Mouse (Mus musculus) CD4-positive, CD25-positive, alpha-beta regulatory T cell, adult 4 months (primary cell): ENCODE data around the gene Gnl1. TPM values are rescaled to one million over a fixed set of nuclear protein-coding genes. Genes with fewer than 3 reads are reported as not detected.
A peak's percentile ranks its signal among the peaks of the same experiment; 100 is the strongest.
"Not testable (repeated sequence)": the region's sequence is repeated elsewhere in the genome, so short reads cannot be mapped to it uniquely, and the experiment has no call there.

Source experiments
- ATAC-seq: one replicate; pipeline ENCODE4 v1.8.0; 2017
- polyA plus RNA-seq, 2 experiments: library from polyadenylated mRNA; unstranded; fragments of 100-300 nt; shearing (Covaris generic); gene quantifications; one replicate each; pipeline ENCODE4 v1.2.1; 2017

Gene Gnl1
- 1 to 10 TPM; 8.1 to 9.2 TPM for polyA plus RNA-seq

GRCm38 (mm10) chr17:35979401-35980362, at the start of gene Gnl1, which contains the start of gene Prr3:
Gene Gnl1 (plus strand): TSS chr17:35979851.
Gene Prr3 (minus strand): TSS chr17:35980236.
- peak; percentile 70 for ATAC-seq

DNA sequence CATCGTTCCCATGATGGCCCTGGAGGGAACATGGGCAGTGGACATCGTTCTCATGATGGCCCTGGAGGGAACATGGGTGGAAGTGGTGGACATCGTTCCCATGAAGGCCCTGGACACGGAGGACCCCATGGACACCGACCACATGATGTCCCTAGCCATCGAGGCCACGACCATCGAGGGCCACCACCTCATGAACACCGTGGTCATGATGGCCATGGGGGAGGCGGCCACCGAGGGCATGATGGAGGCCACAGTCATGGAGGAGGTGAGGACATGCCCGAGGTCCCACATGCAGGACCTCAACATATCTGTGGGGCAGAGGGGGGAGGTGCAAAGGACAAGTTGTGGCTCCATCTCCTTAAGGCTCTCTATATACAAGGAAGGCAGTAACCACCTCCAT, 49.0 kb upstream of the Gnl1 start:
- ATAC-seq = no peak

DNA sequence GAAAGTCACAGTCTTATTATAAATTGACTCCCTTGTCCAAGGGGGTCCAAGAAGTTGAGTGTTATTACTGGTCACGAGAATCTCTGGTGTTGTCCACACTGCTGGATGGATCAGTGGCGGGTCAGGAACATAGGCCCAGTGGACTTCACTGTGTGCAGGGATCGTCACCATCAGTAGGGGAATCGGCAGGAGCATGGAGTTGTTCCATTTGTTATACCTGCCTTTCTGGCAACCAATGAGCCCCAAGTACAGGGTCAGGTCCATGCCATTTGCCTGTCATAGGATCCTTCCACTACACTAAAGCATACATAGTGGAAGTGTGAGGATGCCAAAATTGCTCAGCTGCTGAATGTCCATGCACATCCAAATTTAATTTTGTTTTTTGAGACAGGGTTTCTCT, 47.0 kb upstream of the Gnl1 start:
- ATAC-seq = no peak

DNA sequence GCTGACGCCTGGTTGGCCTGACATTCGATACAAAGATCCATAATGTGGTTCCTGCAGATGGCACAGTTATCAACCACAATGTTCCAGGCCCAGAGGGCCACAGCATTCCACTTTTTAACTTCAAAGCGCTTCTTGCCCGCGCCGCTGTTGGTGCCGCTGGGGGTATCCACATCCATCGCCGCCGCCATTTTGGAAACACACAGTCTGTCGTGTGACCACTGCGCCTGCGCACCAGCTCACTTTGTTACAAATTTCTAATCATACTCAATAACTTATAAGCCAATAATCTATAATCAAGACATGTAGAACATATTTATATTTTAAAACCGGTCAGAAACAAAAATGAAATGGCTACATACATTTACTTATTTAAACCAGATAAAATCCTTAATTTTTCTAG, 43.9 kb upstream of the Gnl1 start:
- ATAC-seq = not testable (repeated sequence)

DNA sequence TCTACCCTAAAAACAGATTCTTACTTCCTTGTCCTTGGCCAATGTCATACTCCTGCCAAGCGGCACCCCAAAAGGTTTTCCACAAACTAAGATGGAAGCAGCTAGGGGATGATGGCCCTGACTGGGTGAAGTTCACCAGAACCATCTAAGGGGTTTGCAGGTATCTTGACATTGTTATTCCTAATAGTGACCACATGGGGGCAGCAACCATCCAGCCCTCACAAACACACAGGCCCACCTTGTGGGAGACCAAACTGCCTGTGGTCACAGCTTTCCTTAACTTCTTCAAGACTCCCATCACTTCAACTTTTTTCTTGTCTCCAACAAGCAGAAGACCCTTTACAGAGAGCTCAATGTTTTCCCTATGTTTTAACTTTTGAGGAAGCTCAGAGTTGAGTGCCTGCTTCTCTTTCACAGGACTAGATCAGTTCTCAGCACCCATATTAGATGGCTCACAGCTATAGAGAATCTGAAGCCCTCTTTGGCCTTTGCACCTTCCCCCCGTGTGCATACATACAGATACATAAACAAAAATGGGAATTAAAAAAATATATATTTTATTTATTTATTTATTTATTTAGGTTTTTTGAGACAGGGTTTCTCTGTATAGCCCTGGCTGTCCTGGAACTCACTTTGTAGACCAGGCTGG, 41.8 kb upstream of the Gnl1 start:
- peak; percentile 71 for ATAC-seq

- ATAC-seq = no peak
Measured at GRCm38 (mm10) chr17:35939108-35939507, 40.5 kb upstream of the Gnl1 start.

DNA sequence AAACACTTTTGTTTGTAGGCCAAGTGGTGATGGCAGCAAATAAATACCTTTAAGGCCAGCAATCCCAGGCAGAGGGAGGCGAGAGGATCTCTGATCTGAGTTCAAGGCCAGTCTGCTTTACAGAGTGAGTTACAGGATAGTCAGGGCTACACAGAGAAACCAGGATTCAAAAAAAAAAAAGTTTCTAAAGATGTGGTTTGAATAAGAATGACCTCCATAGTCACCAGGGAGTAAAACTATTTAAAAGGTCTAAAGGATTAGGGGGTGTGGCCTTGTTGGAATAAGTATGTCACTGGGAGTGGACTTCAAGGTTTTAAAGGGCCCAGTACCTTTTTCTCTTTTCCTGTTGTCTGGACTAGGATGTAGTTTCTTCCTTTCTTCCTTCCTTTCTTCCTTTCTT, 39.7 kb upstream of the Gnl1 start:
- ATAC-seq = no peak

GRCm38 (mm10) chr17:35950946-35951345, 28.7 kb upstream of the Gnl1 start:
- not testable (repeated sequence) for ATAC-seq

GRCm38 (mm10) chr17:35952559-35952958, 27.1 kb upstream of the Gnl1 start:
- not testable (repeated sequence) for ATAC-seq

DNA sequence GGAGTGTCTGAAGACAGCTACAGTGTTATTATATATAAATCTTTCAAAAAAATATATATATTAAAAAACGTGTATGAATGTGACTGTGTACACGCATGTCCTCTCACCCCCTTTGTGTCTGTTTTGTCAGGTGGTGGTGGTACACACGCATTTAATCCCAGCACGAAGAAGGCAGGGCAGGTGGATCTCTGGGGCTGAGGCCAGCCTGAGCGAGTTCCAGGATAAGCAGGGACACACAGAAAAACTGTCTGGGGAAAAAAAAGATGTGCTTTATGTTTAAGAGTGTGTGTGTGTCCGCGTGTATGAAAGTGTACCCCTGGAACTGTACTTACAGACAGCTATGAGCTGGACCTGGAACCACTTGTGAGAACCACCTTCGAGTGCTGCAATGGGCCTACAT, 25.0 kb upstream of the Gnl1 start:
- no peak for ATAC-seq

- ATAC-seq = no peak
Measured at GRCm38 (mm10) chr17:35958533-35959223, 21.0 kb upstream of the Gnl1 start.

DNA sequence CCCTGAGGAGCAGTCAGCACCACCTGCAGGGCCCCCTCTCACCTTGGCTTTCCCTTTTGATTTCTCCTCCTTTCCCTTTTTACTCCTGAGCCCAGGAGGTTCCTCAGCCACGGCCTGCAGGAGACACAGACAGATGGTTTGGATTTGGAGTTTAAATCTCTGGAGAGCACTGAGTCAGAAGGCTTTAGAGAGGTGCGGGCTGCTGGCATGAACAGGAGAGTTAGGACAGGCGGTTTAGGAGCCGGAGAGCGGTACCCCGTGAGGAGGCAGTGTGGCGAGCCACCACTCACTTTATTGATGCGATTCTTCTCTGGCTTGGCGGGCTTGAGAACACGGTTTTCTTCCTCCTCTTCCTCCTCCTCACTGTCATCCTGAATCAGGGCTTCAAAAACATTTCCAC, 16.4 kb upstream of the Gnl1 start:
- no peak for ATAC-seq

GRCm38 (mm10) chr17:35967621-35968020, 12.0 kb upstream of the Gnl1 start:
- no peak for ATAC-seq

GRCm38 (mm10) chr17:35969418-35970389, 9.9 kb upstream of the Gnl1 start, which contains the start of gene Abcf1:
Gene Abcf1 (minus strand): TSS chr17:35969761.
- ATAC-seq = peak; percentile 94

DNA sequence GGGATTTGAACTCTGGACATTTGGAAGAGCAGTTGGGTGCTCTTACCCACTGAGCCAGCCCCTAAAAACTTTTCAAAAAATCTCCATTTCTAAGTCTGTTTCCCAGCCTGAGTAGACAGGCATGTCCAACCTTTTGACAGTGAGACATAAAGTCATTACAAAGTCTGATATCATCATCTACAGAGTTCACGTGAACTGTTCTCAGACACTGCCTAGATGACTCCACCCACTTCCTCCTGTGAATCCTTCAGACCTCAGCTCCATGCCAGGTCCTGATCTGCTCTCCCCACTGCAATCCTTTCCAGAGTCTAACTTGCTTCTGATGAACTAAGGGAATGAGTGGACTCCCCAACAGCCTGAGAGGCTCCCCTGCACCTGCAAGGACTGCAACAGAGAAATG, 7.5 kb upstream of the Gnl1 start:
- no peak for ATAC-seq

- ATAC-seq = no peak
Measured at GRCm38 (mm10) chr17:35978811-35979400, 745 bp upstream of the Gnl1 start.

DNA sequence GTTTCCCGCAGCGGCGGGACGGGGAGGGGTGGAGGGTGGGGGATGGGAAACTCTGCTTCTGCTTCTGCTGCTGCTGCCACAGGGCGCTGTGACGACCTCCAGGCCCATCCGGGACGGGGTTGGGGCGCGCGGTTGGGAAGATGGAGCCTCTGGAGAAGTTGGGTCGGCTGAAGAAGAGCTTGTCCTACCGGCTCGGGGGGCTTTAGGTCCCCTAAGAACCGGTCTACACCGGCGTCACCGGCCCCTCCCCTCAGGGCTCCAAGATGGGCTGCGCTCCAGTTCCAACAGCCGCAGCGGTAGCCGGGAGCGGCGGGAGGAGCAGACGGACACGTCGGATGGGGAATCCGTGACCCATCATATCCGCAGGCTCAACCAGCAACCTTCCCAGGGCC, 708 bp downstream of the Gnl1 start:
- no peak for ATAC-seq

DNA sequence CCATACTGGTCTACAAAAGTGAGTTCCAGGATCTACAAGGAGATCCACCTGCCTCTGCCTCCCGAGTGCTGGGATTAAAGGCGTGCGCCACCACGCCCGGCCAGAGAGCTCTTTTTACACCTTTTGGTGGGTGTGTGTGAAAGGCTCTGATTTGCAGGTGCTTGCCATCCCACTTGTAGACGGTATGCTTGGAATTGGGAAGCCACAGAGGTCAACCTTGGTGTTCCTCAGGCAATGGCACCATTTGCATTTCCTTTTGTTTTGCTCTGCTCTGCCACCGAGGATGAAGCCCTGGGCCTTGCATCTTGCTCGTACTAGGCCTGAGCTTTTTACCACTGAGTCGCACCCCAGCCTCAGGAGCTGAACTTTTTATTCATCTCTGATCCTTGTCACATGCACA, 2.1 kb downstream of the Gnl1 start:
- ATAC-seq = no peak

GRCm38 (mm10) chr17:35991781-35992180, 12.1 kb downstream of the Gnl1 start:
- no peak for ATAC-seq

DNA sequence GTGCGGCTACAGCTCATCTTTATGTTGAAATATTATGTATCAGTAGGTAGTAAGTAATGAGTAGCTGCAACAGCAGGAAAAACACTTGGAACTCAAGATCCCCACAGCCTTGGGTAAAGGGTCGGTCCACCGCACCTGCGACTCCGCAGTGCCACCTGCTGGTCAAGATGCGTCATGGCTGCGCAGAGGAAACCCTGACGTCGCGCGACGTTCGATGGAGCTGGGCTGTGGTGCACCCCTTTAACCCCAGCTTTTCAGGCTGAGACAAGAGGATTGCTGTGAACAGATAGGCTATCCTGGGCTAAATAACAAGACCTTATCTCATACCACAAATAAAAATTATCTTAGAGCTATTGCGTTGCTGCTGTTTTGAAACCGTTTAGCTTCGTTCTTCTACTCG, 14.0 kb downstream of the Gnl1 start:
- ATAC-seq = peak; percentile 63

GRCm38 (mm10) chr17:35994175-35994878, 14.7 kb downstream of the Gnl1 start:
- peak; percentile 22 for ATAC-seq
